Mouse (Mus musculus) cerebellum, adult 2 months (tissue): ENCODE data around the gene Hivep2.

Experiments used
- CTCF ChIP-seq: fragments of 200-500 bp; IDR thresholded peaks from 2 replicates; pipeline ENCODE4 v1.5.1; 2011; ENCODE audit warnings: low read depth, mild to moderate bottlenecking, control low read depth, low read length, moderate library complexity, borderline replicate concordance; ENCODE audit not compliant: insufficient read depth
- POLR2A ChIP-seq: fragments of 200-500 bp; IDR thresholded peaks from 2 replicates; pipeline ENCODE4 v1.6.1; 2011; ENCODE audit warnings: low read length, control low read depth, borderline replicate concordance; ENCODE audit not compliant: insufficient read depth

GRCm38 (mm10) chr10:13971268-13971667 is 5.4 kb downstream of the Hivep2 start:
- TF ChIP-seq POLR2A (no peak), CTCF (no peak)
